Mouse (Mus musculus) olfactory bulb, adult 2 months (tissue): ENCODE results near the gene Shank2.

Source experiments
- CTCF ChIP-seq: fragments of 200-500 bp; IDR thresholded peaks from 2 replicates; pipeline ENCODE4 v1.5.1; 2012; ENCODE audit warnings: low read depth, mild to moderate bottlenecking, low read length, moderate library complexity; ENCODE audit not compliant: insufficient read depth
- POLR2A ChIP-seq: fragments of 200-500 bp; IDR thresholded peaks from 2 replicates; pipeline ENCODE4 v1.6.1; 2012; ENCODE audit warnings: mild to moderate bottlenecking, low read depth, low read length, moderate library complexity; ENCODE audit not compliant: insufficient read depth

DNA sequence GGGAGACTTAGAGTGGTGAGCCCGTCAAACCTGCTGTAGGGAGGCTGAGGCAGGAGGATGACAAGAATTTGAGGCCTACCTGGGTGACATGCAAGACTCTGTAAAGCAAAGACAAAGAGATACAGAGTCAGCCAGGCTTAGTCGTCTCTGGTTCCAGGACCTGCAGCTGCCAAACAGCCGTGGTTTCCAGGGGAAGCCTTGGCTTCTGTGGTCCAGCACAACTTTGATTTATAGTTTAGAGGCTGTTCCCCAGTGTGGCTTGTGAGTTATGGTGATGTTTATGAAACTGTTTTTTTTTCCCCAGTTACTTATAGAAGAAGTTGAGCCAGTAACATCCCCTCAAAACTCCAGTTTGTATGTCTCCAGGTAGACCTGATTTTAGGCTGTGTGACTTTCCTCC is 112.5 kb downstream of the Shank2 start:
- no peak for TF ChIP-seq CTCF
- TF ChIP-seq POLR2A, result no peak
